Mouse (Mus musculus) spleen, adult 2 months (tissue): ENCODE results near the gene Kdm1b.

Source experiments
- CTCF ChIP-seq: fragments of 200-500 bp; IDR thresholded peaks from 2 replicates; pipeline ENCODE4 v1.5.1; 2011; ENCODE audit warnings: mild to moderate bottlenecking, inconsistent platforms; ENCODE audit not compliant: insufficient read depth, insufficient read length, insufficient replicate concordance; ENCODE audit errors: extremely low read depth
- POLR2A ChIP-seq: fragments of 200-500 bp; IDR thresholded peaks from 2 replicates; pipeline ENCODE4 v1.6.1; 2011; ENCODE audit warnings: low read depth, low read length, inconsistent platforms

- no peak for TF ChIP-seq CTCF
- TF ChIP-seq POLR2A = no peak
Measured at GRCm38 (mm10) chr13:47099265-47099664, 56.0 kb downstream of the Kdm1b start.
